Mouse (Mus musculus) E14TG2a.4 (cell line): ENCODE results near the gene Syn2.

Source experiments
- H3K27me3 ChIP-seq: 2 replicates; pipeline ENCODE4 v1.6.1; 2014; ENCODE audit warnings: low read length, control low read depth; ENCODE audit not compliant: insufficient read depth
- H3K36me3 ChIP-seq: 2 replicates; pipeline ENCODE4 v1.6.1; 2014; ENCODE audit warnings: low read length, control low read depth; ENCODE audit not compliant: insufficient read depth
- H3K4me1 ChIP-seq: replicated peaks from 2 replicates; pipeline ENCODE4 v1.6.1; 2014; ENCODE audit warnings: low read depth, low read length, control low read depth
- H3K4me3 ChIP-seq: replicated peaks from 2 replicates; pipeline ENCODE4 v1.5.1; 2014; ENCODE audit warnings: mild to moderate bottlenecking, low read length
- H3K9me3 ChIP-seq: 2 replicates; pipeline ENCODE4 v1.6.1; 2014; ENCODE audit warnings: low read length, control low read depth
- CTCF ChIP-seq: conservative IDR thresholded peaks from 2 replicates; pipeline ENCODE4 v1.5.1; 2014; ENCODE audit warnings: low read length
- NANOG ChIP-seq: IDR thresholded peaks from 2 replicates; pipeline ENCODE4 v1.6.1; 2014; ENCODE audit warnings: borderline replicate concordance, low read length, mixed read lengths
- POU5F1 ChIP-seq: IDR thresholded peaks from 2 replicates; pipeline ENCODE4 v1.6.1; 2014; ENCODE audit warnings: low read length, borderline replicate concordance

Syn2 gene

GRCm38 (mm10) chr6:115320927-115321714 lies 186.4 kb downstream of the Syn2 start:
- H3K4me1 ChIP-seq, result no peaks in the 10 kb centered on the region
- H3K9me3 ChIP-seq, result no peaks in the 10 kb centered on the region
- no peaks in the 10 kb centered on the region for H3K27me3 ChIP-seq
- no peak overlapping the region for H3K4me3 ChIP-seq
- TF ChIP-seq NANOG, result no peak
- TF ChIP-seq POU5F1, result no peak
- TF ChIP-seq CTCF, result no peak
- no peaks in the 10 kb centered on the region for H3K36me3 ChIP-seq

- TF ChIP-seq NANOG (no peak), CTCF (no peak), POU5F1 (no peak)
- Histone ChIP-seq H3K36me3 (no peaks in the 10 kb centered on the region), H3K4me1 (no peaks in the 10 kb centered on the region)
These were observed 187.2 kb downstream of the Syn2 start for GRCm38 (mm10) chr6:115321883-115322351.

GRCm38 (mm10) chr6:115322956-115323355 lies 188.3 kb downstream of the Syn2 start:
- Histone ChIP-seq H3K27me3 (no peaks in the 10 kb centered on the region), H3K36me3 (no peaks in the 10 kb centered on the region), H3K4me1 (no peaks in the 10 kb centered on the region), H3K9me3 (peaks cover 3% of the 10 kb centered on the region; the same call in 1 of the 2 replicates), H3K4me3 (no peak overlapping the region)
- TF ChIP-seq NANOG (no peak), CTCF (no peak), POU5F1 (no peak)

More at GRCm38 (mm10) chr6:115321883-115322351, 187.2 kb downstream of the Syn2 start:
- Histone ChIP-seq H3K9me3 (no peaks in the 10 kb centered on the region), H3K4me3 (no peak overlapping the region), H3K27me3 (no peaks in the 10 kb centered on the region)

- Histone ChIP-seq H3K27me3 (peaks cover 14% of the 10 kb centered on the region; the same call in 1 of the 2 replicates), H3K36me3 (no peaks in the 10 kb centered on the region), H3K9me3 (peaks cover 4% of the 10 kb centered on the region; the same call in 1 of the 2 replicates), H3K4me3 (no peak overlapping the region), H3K4me1 (peaks cover 23% of the 10 kb centered on the region)
- TF ChIP-seq NANOG (no peak), POU5F1 (no peak), CTCF (no peak)
These were observed 196.3 kb downstream of the Syn2 start for GRCm38 (mm10) chr6:115330964-115331363.
